Mouse (Mus musculus) testis, adult 2 months (tissue): ENCODE results near the gene Dnm1. TPM values are rescaled to one million over a fixed set of nuclear protein-coding genes. Genes with fewer than 3 reads are reported as not detected.

Experiments used
- H3K27ac ChIP-seq: fragments of 200-500 bp; 2 replicates; pipeline ENCODE4 v1.5.1; 2012; ENCODE audit warnings: low read depth, low read length; ENCODE audit not compliant: control insufficient read depth, insufficient read depth
- H3K27me3 ChIP-seq: fragments of 200-500 bp; 2 replicates; pipeline ENCODE4 v1.6.1; 2012; ENCODE audit warnings: mild to moderate bottlenecking, low read length, moderate library complexity; ENCODE audit not compliant: control insufficient read depth, insufficient read depth
- H3K36me3 ChIP-seq: fragments of 200-500 bp; 2 replicates; pipeline ENCODE4 v1.6.1; 2012; ENCODE audit warnings: mild to moderate bottlenecking, low read length; ENCODE audit not compliant: control insufficient read depth, insufficient read depth
- H3K4me1 ChIP-seq: fragments of 200-500 bp; 2 replicates; pipeline ENCODE4 v1.6.1; 2012; ENCODE audit warnings: low read length; ENCODE audit not compliant: control insufficient read depth, insufficient read depth
- H3K4me3 ChIP-seq: fragments of 200-500 bp; 2 replicates; pipeline ENCODE4 v1.5.1; 2012; ENCODE audit warnings: low read depth, mild to moderate bottlenecking, low read length, moderate library complexity, mixed read lengths; ENCODE audit not compliant: control insufficient read depth
- CTCF ChIP-seq: fragments of 200-500 bp; IDR thresholded peaks from 2 replicates; pipeline ENCODE4 v1.5.1; 2012; ENCODE audit warnings: low read depth, mild to moderate bottlenecking, inconsistent platforms, low read length, moderate library complexity; ENCODE audit not compliant: control insufficient read depth, insufficient read depth, insufficient replicate concordance
- POLR2A ChIP-seq: fragments of 200-500 bp; IDR thresholded peaks from 2 replicates; pipeline ENCODE4 v1.6.1; 2012; ENCODE audit warnings: low read depth, mild to moderate bottlenecking, inconsistent platforms, low read length, moderate library complexity; ENCODE audit not compliant: control insufficient read depth
- polyA plus RNA-seq: library from polyadenylated mRNA; depleted of rRNA; stranded (reverse); fragments of >200 nt; gene quantifications from 2 replicates; pipeline ENCODE4 v1.2.3, GENCODE M21; 2012

Dnm1 gene
- polyA plus RNA-seq, 1 experiment, result 36.3 TPM

DNA sequence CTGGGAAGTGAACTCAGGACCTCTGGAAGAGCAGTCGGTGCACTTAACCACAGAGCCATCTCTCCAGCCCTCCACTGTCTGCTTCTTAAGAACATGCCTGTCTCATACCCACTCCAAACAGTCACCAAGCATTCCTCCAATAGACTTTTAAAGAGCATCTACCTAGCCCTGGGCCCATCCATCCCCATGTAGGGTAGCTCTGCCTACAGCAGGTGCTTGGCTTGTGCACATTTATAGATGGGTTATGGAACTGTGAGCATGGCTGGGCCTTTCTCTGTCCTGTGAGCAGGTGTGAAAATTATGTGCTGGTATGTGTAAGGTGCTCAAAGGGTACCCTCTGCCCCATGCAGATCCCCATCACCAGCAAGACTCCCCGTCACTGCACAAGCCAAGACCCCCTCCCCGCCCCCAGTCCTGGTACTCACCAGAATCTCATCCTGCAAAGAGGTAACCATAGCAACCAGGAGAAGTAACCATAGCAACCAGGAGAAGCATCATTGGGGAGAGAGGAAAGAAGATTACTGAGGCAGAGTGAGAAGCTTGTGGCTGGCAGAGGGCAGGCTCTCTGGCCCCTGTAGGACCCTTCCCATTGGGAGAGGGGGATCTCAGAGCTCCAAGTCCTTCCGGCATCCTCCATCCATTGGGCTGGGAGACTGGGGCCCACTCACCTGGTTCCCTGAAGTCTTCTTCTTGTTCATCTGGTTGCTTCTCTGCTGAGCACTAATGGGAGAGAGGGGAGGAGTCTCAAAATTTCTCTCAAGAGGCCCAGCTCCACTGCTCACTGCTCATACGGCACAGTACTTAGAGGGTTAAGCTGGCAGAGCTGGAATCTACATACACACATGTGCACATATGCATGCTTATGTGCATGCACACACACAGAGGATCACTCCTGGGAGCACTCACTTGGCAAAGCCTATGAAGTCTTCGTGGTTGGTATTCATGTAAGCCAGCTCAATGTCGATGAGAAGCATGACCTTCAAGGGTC lies 30.1 kb downstream of the Dnm1 start:
- Histone ChIP-seq H3K27me3 (no peaks in the 10 kb centered on the region), H3K4me3 (no peak overlapping the region), H3K4me1 (peaks cover 3% of the 10 kb centered on the region; the same call in 1 of the 2 replicates), H3K27ac (no peak overlapping the region), H3K36me3 (no peaks in the 10 kb centered on the region)
- TF ChIP-seq POLR2A (no peak), CTCF (no peak)

DNA sequence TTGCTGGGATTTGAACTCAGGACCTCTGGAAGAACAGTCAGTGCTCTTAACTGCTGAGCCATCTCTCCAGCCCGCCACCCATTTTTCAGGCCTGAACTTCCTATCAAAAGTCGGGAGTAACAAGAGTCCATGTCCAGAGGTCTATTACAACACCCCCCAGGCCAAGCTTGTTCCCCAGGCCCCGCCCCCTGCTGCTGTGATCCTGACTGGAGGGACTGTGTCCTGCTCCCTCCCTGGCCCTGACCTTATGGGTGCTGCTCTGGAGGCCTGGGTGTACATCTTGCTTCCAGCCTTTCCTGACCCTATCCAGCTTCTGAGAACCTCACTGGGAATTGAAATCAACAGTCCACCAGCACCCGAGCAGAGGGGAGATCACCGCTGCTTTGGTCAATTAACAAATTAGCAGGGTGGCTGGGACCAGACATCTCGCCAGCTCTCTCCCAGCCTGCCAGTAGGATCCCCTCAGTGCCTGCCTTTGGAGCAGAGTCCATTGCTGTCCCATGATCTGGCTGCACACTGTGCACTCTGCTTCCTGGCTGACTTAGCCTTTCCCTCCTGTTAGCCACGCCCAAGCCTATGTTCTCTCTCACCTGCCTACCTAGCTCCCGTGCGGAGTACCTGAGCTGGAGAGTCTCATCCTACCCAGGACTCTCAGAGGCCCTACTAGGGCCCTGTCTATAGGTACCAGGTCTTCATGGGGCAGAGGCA lies 31.4 kb downstream of the Dnm1 start:
- Histone ChIP-seq H3K4me3 (no peak overlapping the region), H3K27ac (no peak overlapping the region), H3K36me3 (no peaks in the 10 kb centered on the region), H3K27me3 (no peaks in the 10 kb centered on the region), H3K4me1 (peaks cover 5% of the 10 kb centered on the region)
- TF ChIP-seq CTCF (no peak), POLR2A (no peak)

DNA sequence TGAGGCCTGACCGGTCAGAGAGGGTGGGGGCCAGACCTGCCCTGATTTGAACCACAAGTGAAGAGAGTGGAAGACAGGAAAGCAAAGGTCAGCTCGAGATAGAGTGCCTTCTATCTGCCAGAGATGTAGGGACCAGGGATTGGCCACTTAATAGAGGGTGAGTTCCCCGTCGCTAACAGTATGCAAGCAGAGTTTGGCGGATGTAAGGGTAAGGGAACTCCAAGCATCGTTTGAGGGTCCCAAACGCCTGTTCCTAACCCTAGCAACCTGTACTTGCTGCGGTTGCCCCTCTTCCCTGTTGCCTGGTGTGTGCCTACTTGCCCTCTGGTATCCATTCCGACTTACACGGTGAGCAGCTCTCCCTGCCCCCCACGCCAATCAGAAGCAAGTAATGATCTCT lies 32.4 kb downstream of the Dnm1 start:
- no peaks in the 10 kb centered on the region for H3K27me3 ChIP-seq
- H3K4me1 ChIP-seq, result peaks cover 7% of the 10 kb centered on the region
- H3K27ac ChIP-seq, result no peak overlapping the region
- TF ChIP-seq CTCF, result no peak
- no peak for TF ChIP-seq POLR2A
- H3K4me3 ChIP-seq, result no peak overlapping the region
- H3K36me3 ChIP-seq, result no peaks in the 10 kb centered on the region

GRCm38 (mm10) chr2:32319586-32320580 lies 33.3 kb downstream of the Dnm1 start:
- no peak overlapping the region for H3K4me3 ChIP-seq
- peaks cover 7% of the 10 kb centered on the region for H3K4me1 ChIP-seq
- no peak for TF ChIP-seq POLR2A
- TF ChIP-seq CTCF, result no peak
- no peak overlapping the region for H3K27ac ChIP-seq
- no peaks in the 10 kb centered on the region for H3K27me3 ChIP-seq
- no peaks in the 10 kb centered on the region for H3K36me3 ChIP-seq

DNA sequence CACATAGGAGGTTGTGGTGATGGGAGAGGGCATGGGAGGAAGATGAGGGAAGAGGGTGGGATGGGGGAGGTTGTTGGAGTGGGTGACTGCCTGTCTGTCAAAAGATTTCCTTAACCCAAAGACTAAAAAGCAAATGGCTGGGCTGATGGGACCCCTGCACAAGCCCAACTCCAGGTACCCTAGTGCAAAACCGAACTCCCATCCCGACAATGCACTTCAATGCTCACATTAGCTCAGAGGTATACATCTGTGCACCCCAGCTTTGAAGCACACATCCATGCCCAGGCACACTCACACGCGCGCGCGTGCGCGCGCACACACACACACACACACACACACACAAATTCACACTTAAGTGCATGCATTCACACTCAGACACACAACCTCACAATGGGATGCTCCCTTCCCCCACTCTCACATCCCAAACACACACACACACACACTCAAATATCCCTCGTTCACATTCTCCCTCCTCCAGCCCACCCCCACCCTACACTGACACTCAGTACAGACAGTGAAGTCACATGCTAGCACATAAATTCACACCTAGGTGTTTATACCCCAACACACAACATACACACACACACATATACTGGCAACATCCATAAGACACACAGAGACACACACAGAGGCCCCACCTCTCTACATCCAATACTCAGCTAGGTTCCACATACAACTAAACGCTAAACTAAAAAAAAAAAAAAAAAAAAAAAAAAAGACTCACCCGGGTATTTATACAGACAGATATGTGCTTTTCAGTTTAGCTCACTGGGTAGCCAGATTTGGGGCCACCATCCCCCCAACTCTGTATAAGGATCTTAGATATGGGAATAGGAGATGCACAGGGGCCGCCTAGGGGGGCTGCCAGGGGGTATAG lies 34.2 kb downstream of the Dnm1 start:
- Histone ChIP-seq H3K27ac (no peak overlapping the region), H3K27me3 (no peaks in the 10 kb centered on the region)
- TF ChIP-seq POLR2A (no peak), CTCF (no peak)

More for the DNA sequence above, 34.2 kb downstream of the Dnm1 start:
- Histone ChIP-seq H3K4me1 (peaks cover 7% of the 10 kb centered on the region), H3K36me3 (no peaks in the 10 kb centered on the region), H3K4me3 (no peak overlapping the region)
